Mouse (Mus musculus): ENCODE results near the gene Hkdc1. TPM values are rescaled to one million over a fixed set of nuclear protein-coding genes. Genes with fewer than 3 reads are reported as not detected.

The Hkdc1 gene
- polyA plus RNA-seq, 1 experiment: 137 TPM

DNA sequence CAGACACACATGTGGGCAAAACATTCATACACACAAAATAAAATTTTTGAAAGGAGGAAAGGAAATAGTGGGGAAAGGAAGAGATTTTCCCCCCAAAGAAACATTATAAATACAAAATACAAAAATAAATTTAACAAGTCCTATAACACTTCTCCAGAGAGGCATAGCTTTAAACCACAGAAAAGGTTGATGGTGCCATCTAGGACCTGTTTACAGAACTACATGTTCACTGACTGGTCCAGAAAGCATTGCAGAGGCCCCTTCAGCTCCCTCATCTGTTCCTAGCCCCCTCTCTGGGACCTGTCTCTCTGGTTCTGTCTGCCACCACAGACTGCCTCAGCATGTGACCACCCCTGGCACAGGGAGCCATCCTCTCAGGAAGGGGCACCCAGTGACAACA is 41.4 kb downstream of the Hkdc1 start:
- Histone ChIP-seq H3K27me3 (ENCODE audit: control insufficient read depth, insufficient read depth, low read length) (no peaks in the 10 kb centered on the region), H3K4me1 (ENCODE audit: control insufficient read depth, insufficient read depth, insufficient read length, low read length) (no peaks in the 10 kb centered on the region), H3K4me3 (ENCODE audit: low read depth, low read length) (no peak overlapping the region), H3K36me3 (ENCODE audit: control insufficient read depth, insufficient read depth, low read length) (peaks cover 24% of the 10 kb centered on the region), H3K27ac (ENCODE audit: insufficient read depth, low read depth, low read length) (no peak overlapping the region)
- TF ChIP-seq POLR2A (IDR thresholded peaks at IDR 0.05; ENCODE audit: low read depth, low read length) (no peak), CTCF (IDR thresholded peaks at IDR 0.05; ENCODE audit: extremely low read depth, insufficient read length, insufficient replicate concordance, low read depth, low read length) (no peak)

GRCm38 (mm10) chr10:62379808-62380207 is 42.5 kb downstream of the Hkdc1 start, which contains the start of gene Hk1:
Gene Hk1, minus strand, starts transcription at chr10:62379908.
- peaks cover 19% of the 10 kb centered on the region for H3K36me3 ChIP-seq (ENCODE audit: control insufficient read depth, insufficient read depth, low read length)
- no peaks in the 10 kb centered on the region for H3K27me3 ChIP-seq (ENCODE audit: control insufficient read depth, insufficient read depth, low read length)
- no peak within 1 kb of the TSS for H3K4me3 ChIP-seq (ENCODE audit: low read depth, low read length)
- no peak within 1 kb of the TSS for H3K27ac ChIP-seq (ENCODE audit: insufficient read depth, low read depth, low read length)
- TF ChIP-seq CTCF (IDR thresholded peaks at IDR 0.05; ENCODE audit: extremely low read depth, insufficient read length, insufficient replicate concordance, low read depth, low read length): no peak
- no peak for TF ChIP-seq POLR2A (IDR thresholded peaks at IDR 0.05; ENCODE audit: low read depth, low read length)
- H3K4me1 ChIP-seq (ENCODE audit: control insufficient read depth, insufficient read depth, insufficient read length, low read length): no peaks in the 10 kb centered on the region
- 88% methylated on average over 1 of the region's 1 CpGs for WGBS

- H3K27me3 ChIP-seq (ENCODE audit: control insufficient read depth, insufficient read depth, low read length): no peaks in the 10 kb centered on the region
- no peak for TF ChIP-seq POLR2A (IDR thresholded peaks at IDR 0.05; ENCODE audit: low read depth, low read length)
- TF ChIP-seq CTCF (IDR thresholded peaks at IDR 0.05; ENCODE audit: extremely low read depth, insufficient read length, insufficient replicate concordance, low read depth, low read length): peak; percentile 23; the same call in 1 of the 2 replicates
- no peaks in the 10 kb centered on the region; the same call in 1 of the 2 replicates for H3K4me1 ChIP-seq (ENCODE audit: control insufficient read depth, insufficient read depth, insufficient read length, low read length)
- H3K4me3 ChIP-seq (ENCODE audit: low read depth, low read length): no peak overlapping the region
- no peaks in the 10 kb centered on the region for H3K36me3 ChIP-seq (ENCODE audit: control insufficient read depth, insufficient read depth, low read length)
- H3K27ac ChIP-seq (ENCODE audit: insufficient read depth, low read depth, low read length): no peak overlapping the region
- 83% methylated on average over 7 of the region's 7 CpGs for WGBS
Observed at GRCm38 (mm10) chr10:62358827-62359226, 63.5 kb downstream of the Hkdc1 start.

- WGBS: 78% methylated on average over 17 of the region's 17 CpGs
- TF ChIP-seq POLR2A (IDR thresholded peaks at IDR 0.05; ENCODE audit: low read depth, low read length): no peak
- TF ChIP-seq CTCF (IDR thresholded peaks at IDR 0.05; ENCODE audit: extremely low read depth, insufficient read length, insufficient replicate concordance, low read depth, low read length): no peak
Observed at GRCm38 (mm10) chr10:62356105-62356730, 66.1 kb downstream of the Hkdc1 start.

DNA sequence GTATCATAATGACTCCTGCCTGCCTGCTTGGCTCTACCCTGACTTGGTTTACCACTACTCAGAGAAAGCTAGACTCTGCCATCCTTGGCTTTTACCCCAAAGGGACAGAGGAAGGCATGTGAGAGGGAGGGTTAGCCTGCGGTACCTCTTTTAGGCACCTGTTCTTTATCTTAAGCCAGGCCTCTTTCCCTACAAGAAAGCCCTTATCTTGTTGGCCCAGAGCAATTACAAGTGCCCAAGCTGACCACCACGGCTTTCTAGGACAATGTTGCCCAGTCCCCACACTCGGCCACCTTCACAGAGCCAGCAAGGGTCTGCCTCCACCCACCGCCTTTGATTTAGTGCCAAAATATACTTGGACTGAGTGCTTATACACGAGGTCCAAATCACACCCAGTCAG is 77.1 kb downstream of the Hkdc1 start:
- 65% methylated on average over 5 of the region's 5 CpGs for WGBS
- TF ChIP-seq CTCF (IDR thresholded peaks at IDR 0.05; ENCODE audit: extremely low read depth, insufficient read length, insufficient replicate concordance, low read depth, low read length) (no peak), POLR2A (IDR thresholded peaks at IDR 0.05; ENCODE audit: low read depth, low read length) (no peak)

More at GRCm38 (mm10) chr10:62356105-62356730, 66.1 kb downstream of the Hkdc1 start:
- no peaks in the 10 kb centered on the region; the same call in 1 of the 2 replicates for H3K4me1 ChIP-seq (ENCODE audit: control insufficient read depth, insufficient read depth, insufficient read length, low read length)
- no peak overlapping the region for H3K27ac ChIP-seq (ENCODE audit: insufficient read depth, low read depth, low read length)
- no peaks in the 10 kb centered on the region for H3K27me3 ChIP-seq (ENCODE audit: control insufficient read depth, insufficient read depth, low read length)
- H3K4me3 ChIP-seq (ENCODE audit: low read depth, low read length): no peak overlapping the region
- no peaks in the 10 kb centered on the region for H3K36me3 ChIP-seq (ENCODE audit: control insufficient read depth, insufficient read depth, low read length)

GRCm38 (mm10) chr10:62344004-62344752 is 78.1 kb downstream of the Hkdc1 start:
- Histone ChIP-seq H3K27me3 (ENCODE audit: control insufficient read depth, insufficient read depth, low read length) (no peaks in the 10 kb centered on the region), H3K4me3 (ENCODE audit: low read depth, low read length) (no peak overlapping the region), H3K4me1 (ENCODE audit: control insufficient read depth, insufficient read depth, insufficient read length, low read length) (peaks cover 6% of the 10 kb centered on the region; the same call in 1 of the 2 replicates), H3K27ac (ENCODE audit: insufficient read depth, low read depth, low read length) (no peak overlapping the region), H3K36me3 (ENCODE audit: control insufficient read depth, insufficient read depth, low read length) (no peaks in the 10 kb centered on the region)
- WGBS: 43% methylated on average over 9 of the region's 9 CpGs
- TF ChIP-seq CTCF (IDR thresholded peaks at IDR 0.05; ENCODE audit: extremely low read depth, insufficient read length, insufficient replicate concordance, low read depth, low read length) (no peak), POLR2A (IDR thresholded peaks at IDR 0.05; ENCODE audit: low read depth, low read length) (no peak)

More for the DNA sequence above, 77.1 kb downstream of the Hkdc1 start:
- Histone ChIP-seq H3K27me3 (ENCODE audit: control insufficient read depth, insufficient read depth, low read length) (no peaks in the 10 kb centered on the region), H3K27ac (ENCODE audit: insufficient read depth, low read depth, low read length) (no peak overlapping the region), H3K4me1 (ENCODE audit: control insufficient read depth, insufficient read depth, insufficient read length, low read length) (peaks cover 3% of the 10 kb centered on the region; the same call in 1 of the 2 replicates), H3K36me3 (ENCODE audit: control insufficient read depth, insufficient read depth, low read length) (no peaks in the 10 kb centered on the region), H3K4me3 (ENCODE audit: low read depth, low read length) (no peak overlapping the region)

DNA sequence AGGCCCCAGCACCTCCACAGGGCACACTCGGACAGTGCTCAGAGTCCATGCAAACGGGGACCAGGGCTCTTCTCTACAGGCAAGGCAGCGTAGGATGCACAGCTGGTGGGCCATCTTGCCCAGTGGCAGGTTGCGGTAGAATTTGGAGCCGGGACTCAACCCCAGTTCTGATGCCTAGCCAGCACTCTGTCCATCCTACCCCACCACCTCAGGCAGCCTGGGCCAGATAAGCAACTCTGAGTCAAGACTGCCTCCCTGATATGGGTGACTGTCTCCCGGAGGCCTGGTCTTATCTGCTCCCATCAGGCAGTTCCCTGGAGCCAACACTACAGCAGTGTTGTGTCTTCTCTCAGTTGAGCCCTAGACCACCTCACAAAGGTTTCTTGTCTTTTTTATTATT is 79.8 kb downstream of the Hkdc1 start:
- WGBS: 95% methylated on average over 6 of the region's 6 CpGs

More for the DNA sequence above, 79.8 kb downstream of the Hkdc1 start:
- peaks cover 15% of the 10 kb centered on the region for H3K4me1 ChIP-seq (ENCODE audit: control insufficient read depth, insufficient read depth, insufficient read length, low read length)
- no peak overlapping the region for H3K27ac ChIP-seq (ENCODE audit: insufficient read depth, low read depth, low read length)
- TF ChIP-seq POLR2A (IDR thresholded peaks at IDR 0.05; ENCODE audit: low read depth, low read length): no peak
- no peak for TF ChIP-seq CTCF (IDR thresholded peaks at IDR 0.05; ENCODE audit: extremely low read depth, insufficient read length, insufficient replicate concordance, low read depth, low read length)
- H3K27me3 ChIP-seq (ENCODE audit: control insufficient read depth, insufficient read depth, low read length): no peaks in the 10 kb centered on the region
- no peaks in the 10 kb centered on the region for H3K36me3 ChIP-seq (ENCODE audit: control insufficient read depth, insufficient read depth, low read length)
- no peak overlapping the region for H3K4me3 ChIP-seq (ENCODE audit: low read depth, low read length)

All from small intestine, adult 2 months (tissue).